Mouse (Mus musculus) gastrocnemius, postnatal 25 days (tissue): Measurements from ENCODE around the gene Gm340. TPM values are rescaled to one million over a fixed set of nuclear protein-coding genes. Genes with fewer than 3 reads are reported as not detected.
A peak's percentile ranks its signal among the peaks of the same experiment; 100 is the strongest.

ENCODE experiments used
- DNase-seq: peaks from one replicate; pipeline ENCODE4 v3.0.0; 2022
- microRNA-seq, 2 experiments: library from miRNA; unstranded; fragments of <30 nt; microRNA quantifications; one replicate each; pipeline ENCODE4 v1.2.0; 2021; ENCODE audit warnings: borderline replicate concordance in 2 of 2
- total RNA-seq, 2 experiments: library from RNA; stranded (reverse); gene quantifications; 1 replicate in 1 of 2; 2 replicates in 1 of 2; pipeline ENCODE4 v1.2.3; 2021

Gm340 gene
- total RNA-seq, 2 experiments from 2014 or later: 4.4 to 5.0 TPM

DNA sequence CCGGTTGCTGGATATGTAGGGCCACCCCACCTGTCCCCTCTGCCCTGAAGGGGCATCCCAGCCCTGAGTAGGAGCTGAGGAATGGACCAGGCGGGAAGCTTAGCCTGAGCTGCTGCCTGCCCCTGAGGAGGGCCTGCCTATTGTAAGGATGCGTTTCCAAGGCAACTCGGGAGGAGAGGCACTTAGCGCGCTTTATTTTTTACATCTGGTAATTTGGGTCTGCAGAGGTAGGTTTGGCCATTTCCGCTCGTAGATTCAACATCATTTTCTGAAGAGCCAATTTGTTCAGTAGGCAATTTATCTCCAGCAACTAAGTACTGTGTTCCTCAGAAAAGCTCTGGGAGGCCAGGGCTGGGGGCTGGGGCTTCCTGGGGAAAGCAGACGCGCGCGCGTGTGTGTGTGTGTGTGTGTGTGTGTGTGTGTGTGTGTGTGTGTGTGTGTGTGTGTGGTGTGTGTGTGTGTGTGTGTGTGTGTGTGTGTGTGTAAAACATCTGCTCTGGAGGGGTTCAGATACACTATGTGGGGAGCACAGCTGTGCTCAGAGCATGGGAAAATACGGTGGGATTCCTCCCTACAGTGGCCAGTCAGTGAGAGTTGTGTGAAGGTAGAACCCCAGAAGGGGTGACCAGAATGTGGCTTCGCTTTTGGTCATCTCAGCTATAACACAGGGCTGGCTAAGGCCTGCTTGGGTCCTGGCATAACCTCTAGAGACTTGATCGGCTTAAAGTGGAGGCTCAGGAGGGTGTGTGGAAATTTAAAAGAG lies 31.3 kb downstream of the Gm340 start:
- no peak for DNase-seq

DNA sequence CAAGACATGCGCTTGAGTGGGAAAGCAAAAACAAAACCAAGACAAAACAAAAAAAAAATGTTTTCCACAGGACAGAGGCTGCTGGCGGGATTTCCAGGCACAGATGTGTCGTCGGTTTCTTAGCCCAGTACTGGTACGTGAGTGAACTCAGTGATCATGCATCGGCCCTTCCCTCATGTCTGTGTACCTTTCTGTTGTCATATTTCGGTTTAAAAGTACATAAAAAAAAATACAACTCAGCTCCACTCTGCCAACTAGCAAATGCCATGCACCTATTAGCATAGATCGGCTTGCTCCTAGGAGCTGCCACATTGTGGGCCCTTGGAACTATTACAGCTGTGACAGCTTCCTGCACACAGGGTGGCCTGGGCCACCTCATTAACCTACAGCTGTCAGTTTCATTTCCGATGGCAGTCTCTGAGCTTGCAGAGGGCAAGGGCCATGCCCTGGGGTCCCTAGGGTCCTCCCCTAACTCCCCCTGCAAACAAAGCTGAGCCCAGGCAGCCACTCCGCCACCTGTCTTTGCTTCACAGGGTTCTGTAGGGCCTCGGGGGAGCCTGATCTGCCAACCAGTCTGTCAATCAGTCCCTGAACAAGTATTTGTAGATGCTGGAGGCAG lies 33.5 kb downstream of the Gm340 start:
- DNase-seq: no peak

DNA sequence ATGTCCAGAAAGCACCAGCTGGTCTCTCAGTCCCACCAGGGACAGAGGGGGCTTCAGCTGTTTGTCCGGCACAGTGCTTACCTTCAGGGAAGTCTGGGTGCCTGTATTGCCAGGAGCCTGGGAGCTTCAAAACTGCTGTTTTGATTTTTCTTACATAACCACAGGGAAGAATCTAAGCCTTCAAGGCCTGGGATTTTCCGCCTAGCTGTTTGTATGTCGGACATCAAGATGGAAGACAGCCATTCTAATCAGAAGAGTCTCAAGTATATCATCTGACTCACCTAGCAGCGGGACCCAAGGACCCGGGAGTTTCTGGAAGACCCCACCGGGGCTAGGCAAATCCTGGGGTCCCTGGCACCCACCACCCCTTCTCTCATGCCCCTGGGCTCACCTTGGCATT lies 34.1 kb downstream of the Gm340 start:
- DNase-seq: no peak

DNA sequence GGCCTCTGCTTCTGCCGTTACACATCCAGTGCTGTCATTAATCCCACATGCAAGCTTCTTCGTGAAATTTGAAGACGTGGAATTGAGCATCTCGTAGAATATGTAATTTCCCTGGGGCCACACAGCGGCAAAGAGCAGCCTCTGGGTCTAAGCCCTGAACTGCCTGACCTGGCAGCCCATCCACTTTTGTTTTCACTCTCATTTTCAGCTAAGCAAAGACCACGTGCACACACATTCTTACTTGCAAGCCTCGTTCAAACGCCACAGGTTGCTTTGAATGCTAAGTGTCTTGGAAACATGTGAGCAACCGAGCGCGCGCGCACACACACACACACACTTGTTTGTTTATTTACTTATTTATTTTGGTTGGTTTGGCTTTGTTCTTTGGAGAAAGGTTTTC lies 34.9 kb downstream of the Gm340 start:
- DNase-seq: no peak

DNA sequence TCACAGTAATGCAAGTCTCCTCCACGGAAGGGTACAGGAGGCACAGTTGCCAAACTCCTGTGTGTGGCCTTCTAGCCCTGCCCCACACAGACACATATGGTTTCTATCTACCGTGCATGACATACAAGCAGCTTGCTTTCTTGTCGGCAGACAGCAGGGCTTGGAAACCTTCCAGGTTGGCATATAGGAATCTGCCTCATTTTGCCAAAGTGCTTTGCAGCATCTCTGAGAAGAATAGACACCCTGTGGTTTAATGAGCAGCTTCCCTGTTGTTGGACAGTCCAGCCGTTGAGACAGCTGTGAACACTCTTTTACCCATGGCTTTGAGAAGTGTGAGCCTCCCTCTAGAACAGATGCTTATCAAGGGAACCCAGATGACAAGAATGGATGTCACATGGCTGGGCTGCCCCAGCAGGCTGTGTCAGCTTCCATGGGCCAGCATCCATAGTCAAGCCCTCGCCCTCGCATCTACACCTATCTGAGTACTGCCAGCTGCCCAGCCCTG lies 36.0 kb downstream of the Gm340 start:
- DNase-seq: no peak

DNA sequence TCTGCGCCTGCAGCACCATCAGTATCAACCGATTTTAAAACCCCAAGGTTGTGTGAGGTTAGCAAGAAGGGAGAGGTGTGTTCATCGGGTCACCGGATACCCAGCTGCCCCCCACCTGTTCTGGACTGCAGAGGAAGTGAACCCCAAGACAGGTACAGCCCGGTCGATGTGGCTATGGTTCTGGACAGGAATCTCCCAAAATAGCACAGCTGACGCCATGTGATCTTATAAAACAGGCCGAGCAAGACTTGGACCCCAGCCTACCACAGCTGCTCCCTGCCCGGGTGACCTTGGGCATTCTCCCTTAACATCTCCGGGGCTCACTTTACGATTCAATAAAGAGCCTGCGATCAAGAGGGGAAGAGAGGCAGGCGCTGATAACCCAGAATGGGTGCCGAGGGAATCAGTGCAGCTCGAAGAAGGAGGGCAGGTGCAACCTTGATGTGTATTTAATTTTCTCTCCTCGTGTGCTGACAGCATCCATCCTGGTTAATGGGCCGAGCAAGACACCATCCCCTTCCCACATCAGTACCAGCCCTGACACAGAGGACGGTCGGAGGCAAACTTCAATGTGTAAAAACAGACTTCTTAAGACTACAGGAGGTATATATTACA lies 36.7 kb downstream of the Gm340 start:
- peak; percentile 75 for DNase-seq

DNA sequence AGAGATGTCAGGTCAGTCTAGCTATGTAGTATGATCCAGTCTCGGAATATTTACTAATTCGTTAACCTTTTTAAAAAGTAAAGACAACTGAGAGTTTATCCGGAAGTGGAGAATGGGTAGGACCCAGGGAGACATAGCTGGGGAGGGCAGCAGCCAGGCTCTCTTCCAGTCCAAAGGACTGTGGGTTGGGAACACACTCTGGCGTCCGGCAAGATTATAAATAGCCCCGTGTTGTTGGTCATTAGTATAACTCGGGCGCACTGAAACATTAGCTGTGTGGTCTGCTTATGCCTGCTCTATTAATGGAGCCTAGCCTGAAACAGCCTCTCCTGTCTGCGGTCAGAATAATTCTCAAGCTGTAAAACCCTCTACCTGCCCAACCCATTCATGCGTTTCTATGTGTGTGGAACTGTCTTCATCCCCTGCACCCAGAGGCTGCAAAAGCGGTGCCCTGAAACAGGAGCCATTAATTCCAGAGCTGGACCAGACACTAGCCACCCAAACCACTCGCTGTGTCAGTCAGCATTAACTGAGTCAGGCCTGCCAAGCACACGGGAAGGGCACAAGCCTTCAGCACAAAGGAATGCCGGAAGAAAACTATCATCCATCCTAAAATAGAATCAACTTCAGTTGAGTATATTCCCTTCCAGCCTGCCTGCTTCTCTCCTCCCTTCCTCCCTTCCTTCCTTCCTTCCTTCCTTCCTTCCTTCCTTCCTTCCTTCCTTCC lies 38.4 kb downstream of the Gm340 start:
- DNase-seq: peak; percentile 57

DNA sequence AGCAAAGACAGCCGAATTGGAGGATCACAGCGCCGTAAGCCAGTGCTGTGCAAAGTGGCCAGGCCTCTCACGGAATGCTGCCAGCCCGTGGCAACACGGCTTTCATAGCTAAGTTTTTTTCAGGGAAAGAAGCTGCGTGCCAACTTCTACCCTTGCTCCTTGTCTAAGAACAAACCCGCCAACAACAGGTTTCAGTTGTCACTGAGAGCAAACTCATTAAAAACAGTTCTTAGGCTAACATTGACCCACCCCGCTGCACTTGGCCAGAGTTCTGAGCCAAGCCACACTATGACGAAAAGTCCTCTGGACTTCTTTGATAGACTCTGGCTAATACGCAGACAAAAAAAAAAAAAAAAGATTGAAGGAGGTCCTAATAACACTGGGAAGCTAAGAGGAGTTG lies 46.8 kb downstream of the Gm340 start:
- DNase-seq: no peak

DNA sequence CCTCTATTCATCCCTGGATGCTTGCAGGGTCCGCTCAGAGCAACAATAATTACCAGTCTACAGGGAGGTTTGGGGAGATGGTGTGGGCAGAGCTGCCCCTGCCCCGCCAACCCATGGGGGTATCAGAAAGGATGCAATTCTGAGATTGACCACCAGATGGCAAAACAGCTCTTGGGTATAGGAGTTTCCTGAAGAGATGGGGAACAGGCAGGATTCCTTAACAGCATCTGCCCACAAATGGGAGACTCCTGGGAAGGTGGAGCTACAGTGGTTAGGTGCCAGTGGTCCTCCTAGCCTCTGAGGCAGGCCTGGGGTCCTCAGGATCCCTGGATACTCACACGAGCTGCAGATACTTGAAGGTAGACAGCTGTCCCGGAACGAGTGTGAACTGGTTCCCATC lies 47.4 kb downstream of the Gm340 start:
- DNase-seq: no peak

DNA sequence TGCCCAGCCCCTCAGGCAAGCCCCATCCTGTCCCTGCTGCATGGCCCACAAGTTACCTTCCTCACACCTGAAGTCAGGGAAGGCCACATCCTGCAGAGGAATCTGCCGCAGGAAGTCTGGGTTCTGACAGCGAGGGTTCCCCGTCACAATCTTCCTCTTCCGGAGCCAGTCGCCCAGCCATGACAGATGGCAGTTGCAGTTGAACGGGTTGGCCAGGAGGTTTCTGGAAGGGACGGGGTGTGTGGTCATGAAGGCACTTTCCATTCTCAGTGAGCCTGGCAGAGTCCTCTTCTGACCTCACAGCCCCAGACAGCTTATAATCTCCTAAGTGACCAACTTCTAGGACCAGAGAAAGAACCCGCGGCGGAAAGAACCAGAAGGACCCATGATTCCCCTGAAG lies 51.9 kb downstream of the Gm340 start:
- DNase-seq: no peak

DNA sequence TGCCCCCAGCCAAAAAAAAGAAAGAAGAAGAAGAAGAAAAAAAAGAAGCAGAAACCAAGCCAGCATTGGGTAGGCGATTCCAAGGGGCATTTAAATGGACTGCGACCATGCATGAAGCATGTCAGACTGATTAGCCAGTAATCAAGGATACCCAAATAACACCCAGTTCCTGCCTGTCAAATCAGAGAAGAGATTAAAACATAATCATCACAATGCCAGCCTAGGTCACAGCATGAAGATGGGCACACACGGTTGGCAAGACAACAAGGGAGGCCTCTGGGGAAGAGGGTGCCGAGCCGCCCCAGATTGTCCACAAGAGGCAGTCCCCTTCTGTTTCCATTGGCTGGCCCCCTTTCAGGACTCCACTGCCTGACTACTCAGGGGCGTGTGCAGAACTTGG lies 52.8 kb downstream of the Gm340 start:
- no peak for DNase-seq

Small RNA genes lying within 50 kb of the gene (microRNA-seq; reads per million reads assigned to microRNA genes)
- 0 reads per million in 2 experiments for gene Mir8091

Other genes with a start within 250 kb of the Gm340 start
- under 1 TPM; 0.33 to 0.56 TPM for gene Pik3ap1, start 197.3 kb upstream of the Gm340 start, total RNA-seq
- gene Lcor, start 99.7 kb upstream of the Gm340 start, total RNA-seq: 10 to 100 TPM; 11.9 to 13.4 TPM
- gene Slit1, start 161.3 kb downstream of the Gm340 start, total RNA-seq: under 1 TPM; 0.59 to 0.79 TPM
- 1 to 10 TPM; 6.1 to 8.1 TPM for gene Arhgap19, start 219.7 kb downstream of the Gm340 start, total RNA-seq
- gene Frat1, start 247.6 kb downstream of the Gm340 start, total RNA-seq: 1 to 10 TPM; 5.9 to 7.3 TPM